Mouse (Mus musculus): Measurements from ENCODE around the gene Tmem167. TPM values are rescaled to one million over a fixed set of nuclear protein-coding genes. Genes with fewer than 3 reads are reported as not detected.

Gene Tmem167
- polyA plus RNA-seq, 1 experiment, result 11.5 TPM

DNA sequence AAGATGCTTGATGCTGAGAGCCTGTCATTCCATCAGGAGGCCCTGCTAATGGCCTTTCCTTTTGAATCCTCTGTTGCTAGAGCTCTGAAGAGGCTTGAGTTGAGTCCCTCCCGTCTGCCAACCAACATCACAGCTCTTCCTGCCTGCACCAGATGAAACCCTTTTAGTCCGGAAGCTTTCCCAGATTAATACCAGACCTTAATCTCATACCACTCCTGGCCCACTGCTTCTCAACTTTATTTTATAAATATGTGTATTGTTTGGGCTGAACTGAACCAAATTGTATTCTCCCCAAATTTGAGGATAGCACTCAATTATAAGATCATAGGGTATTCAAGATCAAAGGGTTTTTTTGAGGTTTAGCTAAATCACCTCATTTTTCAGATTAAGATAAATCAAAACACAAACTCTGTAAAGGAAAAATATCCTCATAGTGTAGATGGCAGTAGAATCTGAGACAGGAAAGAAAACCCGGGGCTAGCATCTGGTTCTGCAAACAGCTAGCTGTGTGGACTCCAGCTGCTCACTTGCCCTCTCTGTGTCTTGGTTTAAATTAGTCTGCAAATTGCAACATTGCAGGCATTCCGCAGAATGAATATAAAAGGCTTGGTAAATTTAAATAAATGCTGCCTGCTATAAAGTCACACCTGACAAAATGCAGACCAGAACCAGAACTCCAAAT, 81.3 kb downstream of the Tmem167 start:
- no peak for DNase-seq
- Histone ChIP-seq H3K27ac (ENCODE audit: insufficient read depth, low read length) (no peak overlapping the region), H3K27me3 (ENCODE audit: control insufficient read depth, insufficient read depth, low read length) (no peaks in the 10 kb centered on the region), H3K4me1 (ENCODE audit: control insufficient read depth, insufficient read depth, low read length) (no peaks in the 10 kb centered on the region), H3K4me3 (replicated peaks; ENCODE audit: insufficient read depth, low read depth, low read length) (no peak overlapping the region)
- WGBS, result 60% methylated on average over 4 of the region's 4 CpGs
- no peak for TF ChIP-seq CTCF (IDR thresholded peaks at IDR 0.05; ENCODE audit: borderline replicate concordance, insufficient read depth, low read depth, low read length)
- no peak for TF ChIP-seq POLR2A (IDR thresholded peaks at IDR 0.05; ENCODE audit: borderline replicate concordance, insufficient read depth, low read length)

- 37% methylated on average over 2 of the region's 2 CpGs for WGBS
- no peak for DNase-seq
- Histone ChIP-seq H3K4me3 (replicated peaks; ENCODE audit: insufficient read depth, low read depth, low read length) (no peak overlapping the region), H3K4me1 (ENCODE audit: control insufficient read depth, insufficient read depth, low read length) (no peaks in the 10 kb centered on the region), H3K27me3 (ENCODE audit: control insufficient read depth, insufficient read depth, low read length) (no peaks in the 10 kb centered on the region), H3K27ac (ENCODE audit: insufficient read depth, low read length) (no peak overlapping the region)
- TF ChIP-seq CTCF (IDR thresholded peaks at IDR 0.05; ENCODE audit: borderline replicate concordance, insufficient read depth, low read depth, low read length) (no peak), POLR2A (IDR thresholded peaks at IDR 0.05; ENCODE audit: borderline replicate concordance, insufficient read depth, low read length) (no peak)
Measured at GRCm38 (mm10) chr13:90170782-90171179, 81.9 kb downstream of the Tmem167 start.

DNA sequence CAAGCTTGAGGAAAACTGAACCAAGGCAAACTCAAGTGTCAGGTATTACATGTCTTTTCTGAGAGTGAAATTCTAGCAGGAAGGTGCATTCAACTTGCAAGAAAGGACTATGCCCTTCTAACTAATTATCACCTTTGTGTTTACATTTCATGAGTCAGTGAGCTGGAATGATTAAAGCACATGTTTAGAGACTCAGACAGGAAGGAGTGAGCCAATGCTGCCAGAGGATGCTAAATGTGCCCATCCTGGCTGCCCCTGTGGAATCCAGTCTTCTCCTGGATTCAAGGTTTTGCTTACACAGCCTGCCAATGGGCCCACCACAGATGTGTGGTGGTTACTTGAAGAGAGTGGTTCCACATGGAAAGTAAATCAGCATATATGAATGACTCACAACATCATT, 82.5 kb downstream of the Tmem167 start:
- TF ChIP-seq POLR2A (IDR thresholded peaks at IDR 0.05; ENCODE audit: borderline replicate concordance, insufficient read depth, low read length) (no peak), CTCF (IDR thresholded peaks at IDR 0.05; ENCODE audit: borderline replicate concordance, insufficient read depth, low read depth, low read length) (no peak)
- Histone ChIP-seq H3K27me3 (ENCODE audit: control insufficient read depth, insufficient read depth, low read length) (no peaks in the 10 kb centered on the region), H3K27ac (ENCODE audit: insufficient read depth, low read length) (no peak overlapping the region), H3K4me3 (replicated peaks; ENCODE audit: insufficient read depth, low read depth, low read length) (no peak overlapping the region), H3K4me1 (ENCODE audit: control insufficient read depth, insufficient read depth, low read length) (no peaks in the 10 kb centered on the region)
- no peak for DNase-seq

GRCm38 (mm10) chr13:90175662-90176061, 86.7 kb downstream of the Tmem167 start:
- Histone ChIP-seq H3K27me3 (ENCODE audit: control insufficient read depth, insufficient read depth, low read length) (no peaks in the 10 kb centered on the region), H3K4me3 (replicated peaks; ENCODE audit: insufficient read depth, low read depth, low read length) (no peak overlapping the region), H3K4me1 (ENCODE audit: control insufficient read depth, insufficient read depth, low read length) (no peaks in the 10 kb centered on the region), H3K27ac (ENCODE audit: insufficient read depth, low read length) (no peak overlapping the region)
- DNase-seq, result no peak
- no peak for TF ChIP-seq CTCF (IDR thresholded peaks at IDR 0.05; ENCODE audit: borderline replicate concordance, insufficient read depth, low read depth, low read length)
- no peak for TF ChIP-seq POLR2A (IDR thresholded peaks at IDR 0.05; ENCODE audit: borderline replicate concordance, insufficient read depth, low read length)
- WGBS, result 65% methylated on average over 2 of the region's 2 CpGs

- DNase-seq, result no peak
- Histone ChIP-seq H3K27ac (ENCODE audit: insufficient read depth, low read length) (no peak overlapping the region), H3K27me3 (ENCODE audit: control insufficient read depth, insufficient read depth, low read length) (no peaks in the 10 kb centered on the region), H3K4me3 (replicated peaks; ENCODE audit: insufficient read depth, low read depth, low read length) (no peak overlapping the region), H3K4me1 (ENCODE audit: control insufficient read depth, insufficient read depth, low read length) (no peaks in the 10 kb centered on the region)
- TF ChIP-seq POLR2A (IDR thresholded peaks at IDR 0.05; ENCODE audit: borderline replicate concordance, insufficient read depth, low read length) (no peak), CTCF (IDR thresholded peaks at IDR 0.05; ENCODE audit: borderline replicate concordance, insufficient read depth, low read depth, low read length) (no peak)
Measured at GRCm38 (mm10) chr13:90182262-90182661, 93.3 kb downstream of the Tmem167 start.

DNA sequence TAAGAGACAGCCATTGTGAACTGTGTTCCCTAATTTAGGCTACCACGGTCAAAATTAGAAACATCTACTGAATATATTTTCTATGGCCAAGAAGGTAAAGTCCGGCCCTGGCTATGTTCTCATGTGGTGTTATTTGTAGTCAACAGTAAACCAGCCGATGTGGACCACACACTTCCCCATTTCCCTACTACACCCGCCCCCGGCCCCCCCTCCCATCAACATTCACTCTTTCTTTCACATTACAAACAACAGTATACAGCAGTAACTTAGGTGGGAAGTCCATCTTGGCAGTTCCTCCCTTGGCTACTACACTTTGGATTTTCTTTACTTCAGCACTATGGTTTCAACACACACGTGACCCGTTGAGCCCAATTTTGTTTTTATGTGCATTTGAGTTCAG, 94.6 kb downstream of the Tmem167 start:
- WGBS, result 93% methylated on average over 7 of the region's 7 CpGs
- no peaks in the 10 kb centered on the region for H3K27me3 ChIP-seq (ENCODE audit: control insufficient read depth, insufficient read depth, low read length)
- H3K4me3 ChIP-seq (replicated peaks; ENCODE audit: insufficient read depth, low read depth, low read length), result no peak overlapping the region
- H3K27ac ChIP-seq (ENCODE audit: insufficient read depth, low read length), result no peak overlapping the region
- H3K4me1 ChIP-seq (ENCODE audit: control insufficient read depth, insufficient read depth, low read length), result no peaks in the 10 kb centered on the region
- no peak for DNase-seq
- TF ChIP-seq CTCF (IDR thresholded peaks at IDR 0.05; ENCODE audit: borderline replicate concordance, insufficient read depth, low read depth, low read length) (no peak), POLR2A (IDR thresholded peaks at IDR 0.05; ENCODE audit: borderline replicate concordance, insufficient read depth, low read length) (no peak)

DNA sequence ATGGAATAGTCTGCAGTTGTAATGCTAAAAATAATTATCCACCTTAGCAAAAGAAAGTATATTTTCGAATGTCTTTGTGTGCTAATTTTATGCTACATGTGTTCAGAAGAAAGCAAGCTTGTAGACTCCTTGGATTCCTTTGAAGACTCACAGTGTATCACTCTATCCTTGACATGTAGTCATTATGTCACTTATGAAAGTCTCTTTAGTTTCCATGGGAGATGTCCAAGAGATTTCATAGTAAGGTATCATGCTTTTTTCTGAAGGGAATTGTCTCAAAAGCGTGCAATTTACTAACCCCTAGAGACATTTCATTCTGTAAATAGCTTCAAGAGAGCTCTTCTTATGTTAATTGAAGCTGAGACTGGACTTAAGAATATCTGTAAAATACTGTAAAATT, 97.8 kb downstream of the Tmem167 start:
- 50% methylated on average over 2 of the region's 2 CpGs for WGBS

GRCm38 (mm10) chr13:90188021-90188420, 99.1 kb downstream of the Tmem167 start:
- Histone ChIP-seq H3K27me3 (ENCODE audit: control insufficient read depth, insufficient read depth, low read length) (no peaks in the 10 kb centered on the region), H3K4me3 (replicated peaks; ENCODE audit: insufficient read depth, low read depth, low read length) (no peak overlapping the region), H3K4me1 (ENCODE audit: control insufficient read depth, insufficient read depth, low read length) (no peaks in the 10 kb centered on the region), H3K27ac (ENCODE audit: insufficient read depth, low read length) (no peak overlapping the region)
- 67% methylated on average over 1 of the region's 1 CpGs for WGBS
- no peak for TF ChIP-seq POLR2A (IDR thresholded peaks at IDR 0.05; ENCODE audit: borderline replicate concordance, insufficient read depth, low read length)
- no peak for DNase-seq

More for the DNA sequence above, 97.8 kb downstream of the Tmem167 start:
- no peaks in the 10 kb centered on the region for H3K4me1 ChIP-seq (ENCODE audit: control insufficient read depth, insufficient read depth, low read length)
- no peak overlapping the region for H3K4me3 ChIP-seq (replicated peaks; ENCODE audit: insufficient read depth, low read depth, low read length)
- no peak for DNase-seq
- TF ChIP-seq POLR2A (IDR thresholded peaks at IDR 0.05; ENCODE audit: borderline replicate concordance, insufficient read depth, low read length), result no peak
- TF ChIP-seq CTCF (IDR thresholded peaks at IDR 0.05; ENCODE audit: borderline replicate concordance, insufficient read depth, low read depth, low read length), result no peak
- H3K27me3 ChIP-seq (ENCODE audit: control insufficient read depth, insufficient read depth, low read length), result no peaks in the 10 kb centered on the region
- no peak overlapping the region for H3K27ac ChIP-seq (ENCODE audit: insufficient read depth, low read length)

Data from cerebellum, adult 2 months (tissue).